Mouse (Mus musculus): ENCODE results near the gene Sorcs1. TPM values are rescaled to one million over a fixed set of nuclear protein-coding genes. Genes with fewer than 3 reads are reported as not detected.
A peak's percentile ranks its signal among the peaks of the same experiment; 100 is the strongest.

Sorcs1 gene
- polyA plus RNA-seq, 1 experiment from 2014 or later: 2.8 TPM

GRCm38 (mm10) chr19:50569669-50570195 lies 108.7 kb downstream of the Sorcs1 start:
- TF ChIP-seq CTCF (IDR thresholded peaks at IDR 0.05; ENCODE audit: low read depth): no peak
- 73% methylated on average over 1 of the region's 1 CpGs for whole genome bisulfite sequencing
- H3K27me3 ChIP-seq (ENCODE audit: insufficient read depth, low read length): no peaks in the 10 kb centered on the region
- no peak overlapping the region for H3K4me2 ChIP-seq (ENCODE audit: low read length)
- no peaks in the 10 kb centered on the region for H3K36me3 ChIP-seq (ENCODE audit: insufficient read depth, low read length)
- H3K9ac ChIP-seq (ENCODE audit: low read depth, low read length): no peak overlapping the region
- no peaks in the 10 kb centered on the region for H3K4me1 ChIP-seq (replicated peaks; ENCODE audit: insufficient read depth, low read length)
- ATAC-seq (replicated peaks; ENCODE audit: low FRiP score, low read depth): no peak
- DNase-seq (ENCODE audit: low spot score): no peak
- no peaks in the 10 kb centered on the region for H3K9me3 ChIP-seq (replicated peaks; ENCODE audit: low read length)
- no peak overlapping the region for H3K27ac ChIP-seq
- no peak overlapping the region for H3K4me3 ChIP-seq (replicated peaks; ENCODE audit: low read depth, low read length)

GRCm38 (mm10) chr19:50566306-50566705 lies 112.1 kb downstream of the Sorcs1 start:
- no peaks in the 10 kb centered on the region for H3K36me3 ChIP-seq (ENCODE audit: insufficient read depth, low read length)
- H3K4me2 ChIP-seq (ENCODE audit: low read length): no peak overlapping the region
- no peak for TF ChIP-seq CTCF (IDR thresholded peaks at IDR 0.05; ENCODE audit: low read depth)
- H3K4me1 ChIP-seq (replicated peaks; ENCODE audit: insufficient read depth, low read length): no peaks in the 10 kb centered on the region
- 88% methylated on average over 2 of the region's 2 CpGs for WGBS
- H3K9ac ChIP-seq (ENCODE audit: low read depth, low read length): no peak overlapping the region
- no peaks in the 10 kb centered on the region for H3K9me3 ChIP-seq (replicated peaks; ENCODE audit: low read length)
- ATAC-seq (replicated peaks; ENCODE audit: low FRiP score, low read depth) (no peak), DNase-seq (ENCODE audit: low spot score) (no peak)
- H3K4me3 ChIP-seq (replicated peaks; ENCODE audit: low read depth, low read length): no peak overlapping the region
- H3K27me3 ChIP-seq (ENCODE audit: insufficient read depth, low read length): no peaks in the 10 kb centered on the region
- no peak overlapping the region for H3K27ac ChIP-seq

GRCm38 (mm10) chr19:50558771-50559170 lies 119.7 kb downstream of the Sorcs1 start:
- ATAC-seq (replicated peaks; ENCODE audit: low FRiP score, low read depth) (no peak), DNase-seq (ENCODE audit: low spot score) (no peak)
- H3K36me3 ChIP-seq (ENCODE audit: insufficient read depth, low read length): no peaks in the 10 kb centered on the region
- no peak for TF ChIP-seq CTCF (IDR thresholded peaks at IDR 0.05; ENCODE audit: low read depth)
- no peaks in the 10 kb centered on the region for H3K27me3 ChIP-seq (ENCODE audit: insufficient read depth, low read length)
- no peak overlapping the region for H3K9ac ChIP-seq (ENCODE audit: low read depth, low read length)
- no peaks in the 10 kb centered on the region for H3K4me1 ChIP-seq (replicated peaks; ENCODE audit: insufficient read depth, low read length)
- H3K4me3 ChIP-seq (replicated peaks; ENCODE audit: low read depth, low read length): no peak overlapping the region
- no peak overlapping the region for H3K27ac ChIP-seq
- no peak overlapping the region for H3K4me2 ChIP-seq (ENCODE audit: low read length)
- H3K9me3 ChIP-seq (replicated peaks; ENCODE audit: low read length): no peaks in the 10 kb centered on the region
- WGBS: 58% methylated on average over 6 of the region's 6 CpGs

GRCm38 (mm10) chr19:50534031-50534430 lies 144.4 kb downstream of the Sorcs1 start:
- Histone ChIP-seq H3K36me3 (ENCODE audit: insufficient read depth, low read length) (no peaks in the 10 kb centered on the region), H3K9me3 (replicated peaks; ENCODE audit: low read length) (no peaks in the 10 kb centered on the region), H3K4me3 (replicated peaks; ENCODE audit: low read depth, low read length) (no peak overlapping the region), H3K9ac (ENCODE audit: low read depth, low read length) (no peak overlapping the region), H3K4me1 (replicated peaks; ENCODE audit: insufficient read depth, low read length) (0 out of 2 replicates have a peak, but pooled peaks cover 3% of the 10 kb centered on the region), H3K27me3 (ENCODE audit: insufficient read depth, low read length) (no peaks in the 10 kb centered on the region), H3K27ac (no peak overlapping the region), H3K4me2 (ENCODE audit: low read length) (no peak overlapping the region)
- 31% methylated on average over 5 of the region's 5 CpGs for WGBS
- peak; percentile 24 for DNase-seq (ENCODE audit: low spot score)
- ATAC-seq (replicated peaks; ENCODE audit: low FRiP score, low read depth): no peak
- no peak for TF ChIP-seq CTCF (IDR thresholded peaks at IDR 0.05; ENCODE audit: low read depth)

- H3K4me3 ChIP-seq (replicated peaks; ENCODE audit: low read depth, low read length): no peak overlapping the region
- no peaks in the 10 kb centered on the region for H3K4me1 ChIP-seq (replicated peaks; ENCODE audit: insufficient read depth, low read length)
- no peaks in the 10 kb centered on the region for H3K27me3 ChIP-seq (ENCODE audit: insufficient read depth, low read length)
- DNase-seq (ENCODE audit: low spot score) (no peak), ATAC-seq (replicated peaks; ENCODE audit: low FRiP score, low read depth) (no peak)
- no peaks in the 10 kb centered on the region for H3K9me3 ChIP-seq (replicated peaks; ENCODE audit: low read length)
- H3K4me2 ChIP-seq (ENCODE audit: low read length): no peak overlapping the region
- 91% methylated on average over 3 of the region's 3 CpGs for WGBS
- H3K27ac ChIP-seq: no peak overlapping the region
- H3K36me3 ChIP-seq (ENCODE audit: insufficient read depth, low read length): no peaks in the 10 kb centered on the region
- no peak overlapping the region for H3K9ac ChIP-seq (ENCODE audit: low read depth, low read length)
- TF ChIP-seq CTCF (IDR thresholded peaks at IDR 0.05; ENCODE audit: low read depth): no peak
These were observed 150.6 kb downstream of the Sorcs1 start for GRCm38 (mm10) chr19:50527835-50528234.

- H3K27ac ChIP-seq: no peak overlapping the region
- no peak for TF ChIP-seq CTCF (IDR thresholded peaks at IDR 0.05; ENCODE audit: low read depth)
- DNase-seq (ENCODE audit: low spot score) (no peak), ATAC-seq (replicated peaks; ENCODE audit: low FRiP score, low read depth) (no peak)
- H3K4me2 ChIP-seq (ENCODE audit: low read length): no peak overlapping the region
- WGBS: 86% methylated on average over 8 of the region's 8 CpGs
- no peak overlapping the region for H3K4me3 ChIP-seq (replicated peaks; ENCODE audit: low read depth, low read length)
- H3K9me3 ChIP-seq (replicated peaks; ENCODE audit: low read length): no peaks in the 10 kb centered on the region
- no peak overlapping the region for H3K9ac ChIP-seq (ENCODE audit: low read depth, low read length)
- H3K4me1 ChIP-seq (replicated peaks; ENCODE audit: insufficient read depth, low read length): no peaks in the 10 kb centered on the region
- no peaks in the 10 kb centered on the region for H3K27me3 ChIP-seq (ENCODE audit: insufficient read depth, low read length)
- no peaks in the 10 kb centered on the region for H3K36me3 ChIP-seq (ENCODE audit: insufficient read depth, low read length)
These were observed 152.4 kb downstream of the Sorcs1 start for GRCm38 (mm10) chr19:50526094-50526493.

GRCm38 (mm10) chr19:50521943-50522342 lies 156.5 kb downstream of the Sorcs1 start:
- H3K4me1 ChIP-seq (replicated peaks; ENCODE audit: insufficient read depth, low read length): no peaks in the 10 kb centered on the region
- H3K4me2 ChIP-seq (ENCODE audit: low read length): no peak overlapping the region
- no peaks in the 10 kb centered on the region for H3K36me3 ChIP-seq (ENCODE audit: insufficient read depth, low read length)
- 57% methylated on average over 4 of the region's 4 CpGs for WGBS
- H3K27me3 ChIP-seq (ENCODE audit: insufficient read depth, low read length): no peaks in the 10 kb centered on the region
- ATAC-seq (replicated peaks; ENCODE audit: low FRiP score, low read depth): no peak
- no peak for TF ChIP-seq CTCF (IDR thresholded peaks at IDR 0.05; ENCODE audit: low read depth)
- no peak overlapping the region for H3K9ac ChIP-seq (ENCODE audit: low read depth, low read length)
- no peak overlapping the region for H3K27ac ChIP-seq
- H3K4me3 ChIP-seq (replicated peaks; ENCODE audit: low read depth, low read length): no peak overlapping the region
- H3K9me3 ChIP-seq (replicated peaks; ENCODE audit: low read length): no peaks in the 10 kb centered on the region
- no peak for DNase-seq (ENCODE audit: low spot score)

Measured in kidney, postnatal 0 days (tissue).